Mouse (Mus musculus) cortical plate, adult 2 months (tissue): ENCODE results near the gene Ift22.

Experiments used
- CTCF ChIP-seq: fragments of 200-500 bp; IDR thresholded peaks from 2 replicates; pipeline ENCODE4 v1.5.1; 2011; ENCODE audit warnings: mild to moderate bottlenecking, control low read depth, low read length; ENCODE audit not compliant: insufficient read depth; ENCODE audit errors: extremely low read depth
- POLR2A ChIP-seq: fragments of 200-500 bp; IDR thresholded peaks from 2 replicates; pipeline ENCODE4 v1.6.1; 2011; ENCODE audit warnings: mild to moderate bottlenecking, low read length, control low read depth; ENCODE audit not compliant: insufficient read depth; ENCODE audit errors: extremely low read depth

GRCm38 (mm10) chr5:136961983-136962461 lies 54.1 kb downstream of the Ift22 start:
- peak; percentile 86; the same call in 1 of the 2 replicates for TF ChIP-seq POLR2A
- no peak for TF ChIP-seq CTCF
